Mouse (Mus musculus) cerebellum, postnatal 14 days (tissue): ENCODE data around the gene Slc26a10.
"Not testable (repeated sequence)": the region's sequence is repeated elsewhere in the genome, so short reads cannot be mapped to it uniquely, and the experiment has no call there.

Source experiments
- DNase-seq, 2 experiments: peaks; one replicate each; pipeline ENCODE4 v3.0.0; 2021; ENCODE audit warnings: mixed read lengths in 2 of 2

Gene Slc26a10

DNA sequence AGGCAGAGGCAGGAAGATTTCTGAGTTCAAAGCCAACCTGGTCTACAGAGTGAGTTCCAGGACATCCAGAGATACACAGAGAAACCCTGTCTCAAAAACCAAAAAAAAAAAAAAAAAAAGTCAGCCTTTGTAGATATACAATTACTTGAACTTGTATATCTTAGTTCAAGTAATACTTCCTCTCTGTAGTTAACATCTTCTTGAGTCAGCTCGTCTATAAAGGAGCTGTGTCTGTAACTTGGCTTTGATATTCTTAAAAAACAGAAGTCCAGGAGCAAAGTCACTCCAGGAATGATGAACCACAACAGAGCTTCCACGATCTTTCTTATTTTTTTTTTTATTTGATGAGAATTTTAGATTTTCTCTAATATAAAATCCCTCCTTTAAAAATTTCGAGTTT, 19.7 kb downstream of the Slc26a10 start:
- no peak for DNase-seq

DNA sequence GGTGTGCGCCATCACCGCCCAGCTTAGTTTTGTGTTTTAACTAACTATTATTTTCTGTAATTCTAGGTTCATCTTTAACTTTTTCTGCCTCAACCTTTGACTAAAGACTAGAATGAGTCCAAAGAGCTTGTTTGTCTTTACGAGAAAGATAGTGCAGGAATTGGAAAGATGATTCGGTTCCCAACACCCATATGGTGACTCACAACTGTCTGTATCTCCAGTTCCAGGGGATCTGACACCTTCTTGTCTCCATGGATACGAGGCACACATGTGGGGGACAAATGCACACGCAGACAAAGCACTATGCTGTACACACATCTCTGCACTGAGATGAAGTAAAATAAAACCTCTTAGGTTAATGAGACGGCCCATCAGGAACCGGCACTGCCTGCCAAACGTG, 20.4 kb downstream of the Slc26a10 start:
- DNase-seq: no peak

DNA sequence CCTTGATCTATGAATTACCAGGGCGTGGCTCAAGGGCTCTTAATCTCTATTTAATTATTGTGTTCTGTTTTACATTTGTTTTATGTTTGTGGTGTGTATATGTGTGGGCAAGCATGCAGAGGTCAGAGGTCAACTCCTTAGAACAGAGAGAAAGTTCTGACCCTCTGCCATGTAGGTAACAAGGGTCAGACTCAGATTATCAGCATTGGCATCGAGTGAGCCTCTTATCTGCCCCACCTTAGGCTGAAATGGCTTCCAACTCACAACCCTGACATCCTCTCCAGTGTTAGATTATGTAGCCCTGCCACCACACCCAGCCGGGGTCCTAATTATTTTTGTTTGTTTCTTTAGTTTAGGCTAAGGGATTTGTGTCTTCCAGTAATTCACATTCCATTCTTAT, 22.0 kb downstream of the Slc26a10 start:
- no peak for DNase-seq

DNA sequence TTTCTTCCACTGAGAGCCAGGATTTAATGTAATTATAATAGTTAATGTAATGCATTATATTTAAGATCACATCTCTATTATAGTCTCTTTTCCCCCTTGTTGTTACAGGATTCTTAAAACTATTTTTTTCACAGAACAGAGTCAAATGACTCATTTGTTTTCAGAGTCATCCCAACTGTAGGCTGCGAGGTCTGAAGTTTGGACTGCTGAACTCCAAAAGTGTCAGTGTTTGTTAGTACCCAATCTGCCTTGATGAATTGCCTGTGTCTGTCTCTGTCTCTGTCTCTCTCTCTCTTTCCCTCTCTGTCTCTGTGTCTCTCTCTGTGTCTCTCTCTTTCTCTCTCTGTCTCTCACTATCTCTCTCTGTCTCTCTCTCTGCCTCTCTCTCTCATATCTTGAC, 23.9 kb downstream of the Slc26a10 start:
- DNase-seq: no peak

DNA sequence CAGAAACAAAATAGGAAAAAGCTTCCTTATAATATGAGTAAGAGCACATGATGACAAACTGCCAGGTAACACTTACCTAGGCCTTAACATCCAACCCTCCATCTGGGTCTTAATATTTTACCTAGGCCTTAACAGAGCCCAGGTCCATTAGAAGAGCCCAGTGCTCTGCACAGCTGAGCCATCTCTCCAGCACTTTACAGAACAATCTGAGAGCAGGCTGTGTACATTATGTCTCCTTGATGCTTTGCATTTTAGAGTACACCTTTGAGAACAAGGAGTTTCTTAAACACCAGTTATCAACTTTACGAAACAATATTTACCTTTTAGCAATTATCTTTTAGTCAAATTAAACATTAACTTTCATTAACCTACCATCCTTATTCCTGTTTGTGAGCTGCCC, 24.4 kb downstream of the Slc26a10 start:
- no peak for DNase-seq

DNA sequence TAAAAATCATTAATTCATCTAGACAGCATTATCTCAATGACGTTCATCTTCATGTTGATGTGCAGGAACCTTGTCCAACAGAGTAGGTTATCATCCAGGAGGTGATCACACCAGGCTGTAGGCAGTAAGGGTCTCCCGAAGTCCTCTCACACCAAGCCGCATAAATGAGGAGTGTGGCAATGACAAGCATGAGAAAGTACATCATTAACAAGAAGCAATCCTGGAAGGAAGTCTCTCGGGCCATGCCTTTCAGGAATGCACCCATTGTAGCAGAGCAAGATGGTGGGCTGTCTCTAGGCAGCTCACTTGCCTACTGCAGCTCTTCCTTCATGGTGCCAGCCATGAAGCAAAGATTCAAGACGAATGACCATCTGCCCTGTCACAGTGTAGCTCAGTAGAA, 25.8 kb downstream of the Slc26a10 start:
- no peak for DNase-seq

DNA sequence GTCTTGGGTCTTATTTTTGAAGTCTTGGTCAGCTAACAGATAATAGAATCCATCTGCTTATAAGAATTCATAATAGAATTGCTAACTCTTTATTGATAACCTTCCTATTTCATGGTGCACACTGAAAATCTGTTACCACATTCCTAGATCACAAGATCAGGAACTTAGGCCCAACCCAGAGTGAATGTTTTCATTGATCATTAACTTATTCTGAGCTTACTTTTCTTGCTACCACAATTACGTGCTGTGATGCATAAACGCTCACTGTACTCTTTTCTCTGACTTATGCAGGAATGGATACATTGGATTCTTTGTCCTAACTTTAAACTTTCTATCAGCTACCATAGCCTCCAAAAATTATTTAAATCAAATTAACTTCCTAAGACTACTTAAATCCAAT, 26.2 kb downstream of the Slc26a10 start:
- no peak for DNase-seq

DNA sequence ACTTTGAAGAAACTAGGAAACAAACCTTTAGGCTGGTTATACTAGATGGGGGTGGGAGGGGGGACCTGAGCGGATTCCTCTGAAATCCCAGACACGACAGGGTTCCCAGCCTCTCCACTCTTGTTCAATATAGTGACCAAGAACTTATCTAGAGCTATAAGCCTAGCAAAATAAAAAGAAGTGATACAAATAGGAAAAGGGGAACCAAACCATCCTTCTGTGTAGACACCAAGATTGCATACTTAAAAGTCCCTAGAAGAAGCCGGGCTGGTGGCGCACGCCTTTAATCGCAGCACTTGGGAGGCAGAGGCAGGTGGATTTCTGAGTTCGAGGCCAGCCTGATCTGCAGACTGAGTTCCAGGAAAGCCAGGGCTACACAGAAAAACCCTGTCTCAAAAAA, 27.1 kb downstream of the Slc26a10 start:
- DNase-seq: no peak

DNA sequence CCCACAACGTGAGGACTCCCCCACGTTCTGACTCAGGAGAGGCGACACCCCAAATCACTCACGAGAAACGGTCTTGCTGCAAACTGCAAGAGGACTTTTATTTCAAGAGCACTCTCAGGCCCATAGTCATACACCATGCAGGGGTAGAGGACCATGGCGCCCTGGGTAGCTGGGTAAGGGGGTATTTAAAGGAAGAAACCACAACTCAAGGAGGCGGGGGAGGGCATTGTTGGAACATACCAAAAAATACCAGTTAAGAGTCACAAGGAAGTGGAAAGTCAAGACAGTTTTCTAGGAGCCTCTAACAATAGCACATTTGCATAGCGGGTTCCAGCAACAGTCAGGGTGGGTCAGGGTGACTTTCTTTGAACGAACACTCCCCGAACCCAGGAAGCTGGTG, 27.9 kb downstream of the Slc26a10 start:
- DNase-seq: not testable (repeated sequence)

DNA sequence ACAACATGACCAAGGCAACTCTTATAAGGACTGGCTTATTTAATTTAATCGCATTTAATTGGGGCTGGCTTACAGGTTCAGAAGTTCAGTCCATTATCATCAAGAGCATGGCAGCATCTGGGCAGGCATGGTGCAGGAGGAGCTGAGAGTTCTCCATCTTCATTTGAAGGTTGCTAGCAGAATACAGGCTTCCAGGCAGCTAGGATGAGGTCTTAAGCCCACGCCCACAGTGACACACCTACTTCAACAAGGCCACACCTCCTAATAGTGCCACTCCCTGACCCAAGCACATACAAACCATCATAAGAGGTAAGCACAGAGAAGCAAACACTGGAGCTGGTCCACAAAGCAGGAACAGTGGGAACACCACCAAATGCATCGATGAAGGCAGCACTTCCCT, 29.2 kb downstream of the Slc26a10 start:
- not testable (repeated sequence) for DNase-seq

DNA sequence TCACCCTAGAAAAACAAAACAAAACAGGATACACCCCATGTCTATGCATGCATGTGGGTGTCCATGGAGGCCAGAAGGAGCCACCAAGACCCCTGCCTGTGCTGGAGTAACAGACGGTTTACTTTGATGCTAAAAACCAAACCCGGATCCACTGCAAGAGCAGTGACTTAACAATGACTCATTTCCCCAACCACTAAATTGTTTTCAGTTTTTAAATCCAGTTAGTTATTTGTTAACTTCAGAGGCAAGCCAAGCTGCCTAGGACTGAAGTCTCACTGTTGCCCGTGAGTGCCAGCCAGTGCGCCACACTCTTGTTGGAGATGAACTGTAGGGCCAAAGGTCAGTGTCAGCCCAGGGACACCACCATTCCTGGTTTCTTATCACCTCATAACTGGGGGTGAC, 30.0 kb downstream of the Slc26a10 start:
- DNase-seq: no peak

DNA sequence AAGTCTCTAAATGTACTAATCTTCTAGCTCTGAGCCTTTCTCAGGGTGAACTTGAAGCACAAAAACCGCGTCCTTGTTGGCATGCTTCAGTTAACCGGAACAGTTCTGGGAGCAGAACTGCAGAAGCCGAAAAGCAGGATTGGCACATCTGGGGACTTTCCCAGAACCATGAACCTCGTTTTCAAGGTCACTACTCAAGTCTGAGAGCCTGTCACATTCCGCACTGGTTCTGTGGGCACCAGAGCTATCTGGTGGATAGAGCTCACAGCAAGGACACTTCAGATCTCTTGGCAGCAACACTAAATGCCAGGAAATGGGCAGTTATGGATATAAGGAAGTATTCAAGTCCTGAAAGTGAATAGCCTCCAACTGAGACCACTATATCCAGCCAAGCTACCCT, 33.3 kb downstream of the Slc26a10 start:
- DNase-seq: no peak

DNA sequence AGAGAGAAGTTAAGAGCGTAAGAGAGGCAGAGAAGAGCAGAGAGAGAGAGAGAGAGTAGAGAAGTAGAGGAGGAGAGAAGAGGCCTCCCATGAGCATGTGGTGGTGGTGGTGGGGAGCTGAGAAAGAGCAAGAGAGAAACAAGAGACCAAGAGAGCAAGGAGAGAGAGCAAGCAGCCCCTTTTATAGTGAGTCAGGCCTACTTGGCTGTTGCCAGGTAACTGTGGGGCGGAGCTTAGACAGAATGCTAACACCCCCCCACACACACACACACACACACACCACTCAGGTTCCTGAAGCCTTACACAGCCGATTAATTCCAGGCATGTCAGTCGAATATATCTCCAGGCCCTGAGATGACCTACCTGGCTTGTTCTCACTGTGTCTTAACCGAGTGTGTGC, 35.1 kb downstream of the Slc26a10 start:
- no peak for DNase-seq

DNA sequence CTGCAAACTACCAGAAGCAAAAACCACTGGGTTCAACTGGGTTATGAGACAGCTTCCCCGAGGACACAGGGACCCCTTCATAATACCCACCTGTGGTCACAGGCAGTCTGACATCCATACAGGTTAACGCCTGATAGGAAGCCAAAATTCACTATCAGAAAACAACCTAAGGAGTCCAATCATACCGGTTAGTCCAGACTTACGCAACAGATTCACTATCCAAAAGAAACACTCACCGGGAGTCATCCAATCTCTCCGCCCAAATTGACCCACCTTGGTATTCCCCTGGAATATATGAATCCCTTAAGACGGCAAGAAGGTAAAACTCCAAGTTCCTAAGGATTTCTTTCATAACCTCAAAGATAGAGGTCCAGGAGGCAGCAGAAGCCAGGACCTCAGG, 35.9 kb downstream of the Slc26a10 start:
- no peak for DNase-seq

DNA sequence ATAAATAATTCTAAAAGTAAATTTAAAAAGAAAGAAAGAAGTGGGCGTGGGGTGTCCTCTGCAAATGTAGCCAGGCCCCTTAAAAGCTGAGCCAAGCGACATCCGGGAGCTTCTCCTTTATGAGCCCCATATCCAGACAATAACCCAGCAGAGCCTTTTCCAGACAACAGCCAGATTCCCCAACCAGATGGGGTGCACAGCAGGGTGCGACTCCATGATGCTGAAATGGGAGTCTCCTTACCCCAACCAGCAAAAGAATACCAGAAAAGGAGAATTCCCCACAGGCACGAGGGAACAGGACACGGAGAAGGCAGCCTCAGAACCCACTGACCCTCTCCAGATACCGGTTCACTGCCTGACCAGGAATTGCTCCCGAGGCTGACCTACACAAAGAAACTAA, 37.2 kb downstream of the Slc26a10 start:
- DNase-seq: peak; percentile 22 to 39

DNA sequence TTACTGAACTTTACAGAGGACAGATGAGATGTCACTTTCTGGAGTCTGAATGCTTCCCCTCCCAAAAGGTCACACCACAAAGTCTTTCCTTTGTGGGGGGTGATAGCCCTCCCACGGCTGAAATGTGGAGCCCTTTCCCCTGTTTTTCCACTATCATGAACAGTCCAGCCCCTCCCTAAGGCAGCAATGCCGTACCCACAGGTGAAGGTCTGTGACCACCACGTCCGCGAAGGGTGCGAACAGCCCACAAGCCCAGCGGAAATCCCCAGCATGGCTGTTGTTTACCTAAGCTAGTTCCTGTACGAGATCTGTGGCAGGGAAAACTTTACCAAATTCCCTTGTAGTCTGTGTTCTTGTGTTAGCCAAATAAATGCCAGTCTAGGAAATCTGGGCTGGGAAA, 38.9 kb downstream of the Slc26a10 start:
- DNase-seq: no peak

DNA sequence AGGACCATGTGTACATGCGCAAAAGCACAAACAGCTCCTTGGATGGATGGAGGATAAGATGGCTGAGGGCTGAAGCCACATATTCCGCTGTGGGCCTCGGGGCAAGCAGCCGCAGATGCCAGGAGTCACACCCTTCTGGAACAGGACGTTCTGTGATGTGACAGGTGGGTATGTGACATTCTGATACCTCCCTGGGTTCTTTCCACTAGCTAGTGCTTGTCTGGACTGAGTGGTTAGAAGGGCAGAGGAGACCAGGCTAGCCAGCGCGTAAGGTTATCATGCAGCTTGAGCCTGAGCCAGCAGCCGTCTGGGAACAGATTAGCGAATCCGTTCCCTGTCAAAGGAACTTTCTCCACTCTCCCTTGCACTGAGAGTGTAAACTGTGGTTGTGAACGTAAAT, 39.5 kb downstream of the Slc26a10 start:
- DNase-seq: no peak

DNA sequence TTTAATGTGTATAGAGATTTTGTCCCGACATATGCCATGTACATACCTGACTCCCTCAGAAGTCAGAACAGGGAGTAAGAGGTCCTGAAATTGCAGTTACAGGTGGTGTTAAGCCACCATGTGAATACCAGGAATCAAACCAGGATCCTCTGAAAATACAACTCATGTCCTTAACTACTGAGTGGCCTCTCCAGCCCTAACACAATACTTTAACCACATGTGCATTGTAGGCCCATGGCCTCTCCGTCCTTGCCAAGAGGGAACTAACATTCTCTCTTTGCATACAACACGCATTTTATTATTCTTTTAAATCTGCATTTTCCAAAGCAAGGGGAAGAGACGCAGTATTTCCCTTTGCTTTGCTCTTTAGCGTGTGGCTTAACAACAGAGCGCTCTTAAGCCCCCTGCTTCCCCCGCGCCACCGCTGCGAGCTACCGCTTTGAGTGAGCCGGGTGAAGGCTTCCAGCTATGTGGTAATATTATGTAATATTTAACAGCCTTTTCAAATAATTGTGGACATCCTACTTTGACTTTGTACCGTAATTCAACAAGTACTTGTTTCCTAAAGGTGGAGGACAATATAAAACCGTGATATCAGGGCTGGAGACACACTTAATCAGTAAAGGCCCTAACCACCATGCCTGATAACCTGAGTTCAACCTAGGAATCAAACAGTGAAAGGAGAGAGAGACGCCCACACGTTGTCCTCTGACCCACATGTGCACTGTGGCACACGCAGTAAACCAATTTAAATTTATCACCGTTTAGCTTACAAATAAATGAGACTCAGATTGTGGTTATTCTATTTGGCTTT, 41.9 kb downstream of the Slc26a10 start:
- DNase-seq: no peak

DNA sequence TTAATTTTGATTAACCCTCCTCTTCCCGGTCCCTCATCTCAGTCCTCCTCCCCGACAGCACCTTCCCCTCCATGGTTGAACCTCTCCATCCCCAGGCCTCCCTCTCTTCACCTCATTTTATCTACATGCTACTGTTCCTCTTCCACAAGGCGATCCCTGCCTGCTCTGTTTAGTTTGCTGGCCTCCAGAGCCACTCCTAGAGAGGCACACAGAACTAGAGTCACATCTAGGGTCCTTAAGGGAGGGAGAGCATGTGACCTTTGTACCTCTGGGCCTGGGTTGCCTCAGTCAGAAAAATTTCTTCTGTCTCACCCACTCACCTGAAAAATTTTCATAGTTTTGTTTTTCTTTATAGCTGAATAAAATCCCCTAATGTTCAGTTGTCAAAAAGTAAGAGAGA, 42.5 kb downstream of the Slc26a10 start:
- DNase-seq: no peak

DNA sequence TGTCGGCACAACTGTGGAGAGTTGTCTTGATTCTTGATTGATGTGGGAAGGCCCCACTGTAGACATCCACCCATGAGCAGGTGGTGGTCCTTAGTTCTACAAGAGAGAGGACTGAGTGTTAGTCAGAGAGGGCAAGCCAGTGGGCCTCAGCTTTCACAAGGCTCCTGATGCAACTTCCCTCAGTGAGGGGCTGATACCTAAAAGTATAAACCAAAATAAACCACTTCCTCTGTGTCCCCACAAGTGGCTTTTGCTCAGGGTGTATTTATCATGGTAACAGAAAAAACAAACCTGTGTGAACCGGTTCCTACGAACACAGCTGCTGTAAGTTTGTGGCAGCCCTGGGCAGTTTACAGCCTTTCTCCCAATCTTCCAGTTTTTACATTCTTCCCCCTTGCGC, 43.9 kb downstream of the Slc26a10 start:
- DNase-seq: no peak

DNA sequence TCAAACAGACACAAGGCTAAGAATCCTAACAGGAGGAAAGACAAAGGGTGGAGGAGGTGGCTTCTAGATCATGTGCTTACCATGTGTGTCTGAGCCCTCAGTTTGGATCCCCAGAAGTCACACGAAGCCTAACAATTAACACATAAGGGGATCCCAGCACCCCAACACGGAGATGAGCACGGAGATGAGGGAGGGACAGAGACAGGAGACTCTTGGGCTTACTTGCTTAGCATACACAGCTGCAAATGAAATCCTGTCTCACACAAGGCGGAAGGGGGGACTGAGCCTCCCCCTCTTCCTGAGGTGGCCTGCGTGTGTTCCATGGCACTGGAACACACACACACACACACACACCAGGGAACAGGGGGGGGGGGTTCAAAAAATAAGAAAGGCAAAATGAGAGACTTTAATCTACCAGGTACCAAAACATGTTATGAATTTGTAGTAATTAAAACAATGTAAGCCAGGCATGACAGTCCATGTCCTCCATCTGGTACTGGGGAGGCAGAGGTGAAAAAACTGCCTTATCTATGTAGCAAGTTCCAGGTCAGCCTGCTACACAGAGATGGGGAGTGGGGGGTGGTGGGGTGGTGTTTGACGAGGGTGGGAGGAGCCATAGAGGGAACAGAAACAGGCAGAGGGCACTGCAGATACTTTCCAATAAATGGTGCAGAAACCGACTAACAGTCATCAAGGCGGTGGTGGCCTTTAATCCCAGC, 45.2 kb downstream of the Slc26a10 start:
- no peak for DNase-seq

DNA sequence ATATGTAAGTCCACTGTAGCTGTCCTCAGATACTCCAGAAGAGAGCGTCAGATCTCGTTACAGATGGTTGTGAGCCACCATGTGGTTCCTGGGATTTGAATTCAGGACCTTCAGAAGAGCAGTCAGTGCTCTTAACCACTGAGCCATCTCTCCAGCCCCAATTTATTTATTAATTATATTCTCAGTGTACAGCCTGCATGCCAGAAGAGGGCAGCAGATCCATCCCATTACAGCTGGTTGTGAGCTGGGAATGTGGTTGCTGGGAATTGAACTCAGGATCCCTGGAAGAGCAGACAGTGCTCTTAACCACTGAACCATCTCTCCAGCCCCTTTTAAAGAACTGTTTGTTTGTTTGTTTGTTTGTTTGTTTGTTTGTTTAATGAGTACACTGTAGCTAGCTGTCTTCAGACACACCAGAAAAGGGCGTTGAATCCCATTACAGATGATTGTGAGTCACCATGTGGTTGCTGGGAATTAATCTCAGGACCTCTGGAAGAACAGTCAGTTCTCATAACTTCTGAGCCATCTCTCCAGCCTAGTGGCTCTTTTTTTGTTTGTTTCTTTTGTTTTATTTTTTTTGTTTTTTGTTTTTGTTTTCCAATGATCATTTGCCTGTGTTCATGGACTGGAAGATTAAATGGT, 45.9 kb downstream of the Slc26a10 start:
- DNase-seq: peak in 1 of 2 experiments; percentile 12

DNA sequence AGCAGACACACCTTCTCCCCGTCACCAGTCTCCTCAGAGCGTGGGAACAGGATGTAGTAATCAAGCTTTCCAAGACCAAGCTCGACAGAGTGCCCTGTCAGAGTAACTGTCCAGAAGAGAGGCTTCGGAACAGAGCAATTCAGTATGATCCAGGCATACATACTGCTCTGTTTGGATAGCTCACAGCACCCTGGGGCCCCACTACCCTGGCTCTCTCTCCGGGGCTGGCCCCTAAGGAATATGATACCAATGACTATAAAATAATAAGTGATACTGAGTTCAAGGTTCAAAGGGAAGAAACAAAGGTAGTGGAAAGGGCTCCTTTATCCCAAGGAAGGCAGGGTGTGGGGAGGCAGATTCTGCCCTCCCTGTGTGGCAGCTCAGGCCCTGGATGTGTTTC, 48.0 kb downstream of the Slc26a10 start:
- no peak for DNase-seq

DNA sequence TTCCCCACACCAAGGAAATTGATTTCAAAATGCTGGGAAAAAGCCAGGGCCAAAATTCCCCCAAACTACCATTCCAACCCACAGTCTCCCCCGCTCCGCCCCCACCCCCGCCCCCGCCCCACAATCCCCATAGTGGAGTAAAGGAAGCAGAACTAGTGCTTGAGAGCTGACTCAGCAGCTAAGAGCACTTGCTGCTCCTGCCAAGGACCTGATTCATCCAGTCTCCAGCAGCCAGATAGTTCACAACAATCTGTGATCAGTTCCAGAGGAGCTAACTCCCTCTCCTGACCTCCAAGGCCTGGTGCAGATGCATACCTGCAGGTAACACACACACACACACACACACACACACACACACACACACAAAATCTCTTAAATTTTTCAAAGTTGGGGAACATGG, 51.0 kb downstream of the Slc26a10 start:
- no peak for DNase-seq
